Mouse (Mus musculus) neural tube, embryonic 11.5 days (tissue): ENCODE measurements around the gene Cipc. TPM values are rescaled to one million over a fixed set of nuclear protein-coding genes. Genes with fewer than 3 reads are reported as not detected.

Experiments
- ATAC-seq: fragments of 200-750 bp; cut with Nextera tagmentation; 2 replicates; pipeline ENCODE4 v1.8.0; 2017; ENCODE audit warnings: moderate number of reproducible peaks, mild to moderate bottlenecking, moderate TSS enrichment, moderate library complexity; ENCODE audit not compliant: insufficient read depth, low FRiP score, low TSS enrichment
- DNase-seq: peaks from one replicate; pipeline ENCODE4 v3.0.0-alpha.2; 2015; ENCODE audit warnings: low spot score
- H3K27ac ChIP-seq: fragments of 300-500 bp; sonication (generic); 2 replicates; pipeline ENCODE4 v1.5.1; 2014; ENCODE audit warnings: low read depth, mild to moderate bottlenecking, low read length
- H3K27me3 ChIP-seq: fragments of 300-500 bp; sonication (generic); 2 replicates; pipeline ENCODE4 v1.6.1; 2014; ENCODE audit warnings: mild to moderate bottlenecking, low read length, mixed read lengths; ENCODE audit not compliant: control insufficient read depth, insufficient read depth
- H3K36me3 ChIP-seq: fragments of 300-500 bp; sonication (generic); 2 replicates; pipeline ENCODE4 v1.6.1; 2014; ENCODE audit warnings: mild to moderate bottlenecking, low read length, moderate library complexity, mixed read lengths; ENCODE audit not compliant: control insufficient read depth, insufficient read depth
- H3K4me1 ChIP-seq: fragments of 300-500 bp; sonication (generic); 2 replicates; pipeline ENCODE4 v1.6.1; 2014; ENCODE audit warnings: low read length, mixed read lengths; ENCODE audit not compliant: control insufficient read depth, insufficient read depth
- H3K4me2 ChIP-seq: fragments of 300-500 bp; sonication (generic); 2 replicates; pipeline ENCODE4 v1.6.1; 2014; ENCODE audit warnings: low read depth, mild to moderate bottlenecking, moderate library complexity
- H3K4me3 ChIP-seq: fragments of 300-500 bp; sonication (generic); 2 replicates; pipeline ENCODE4 v1.5.1; 2014; ENCODE audit warnings: low read depth, low read length
- H3K9ac ChIP-seq: fragments of 300-500 bp; sonication (generic); 2 replicates; pipeline ENCODE4 v1.6.1; 2014; ENCODE audit warnings: mild to moderate bottlenecking, low read length
- H3K9me3 ChIP-seq: fragments of 300-500 bp; sonication (generic); 2 replicates; pipeline ENCODE4 v1.6.1; 2016; ENCODE audit warnings: low read length; ENCODE audit not compliant: control insufficient read depth
- WGBS: fragments of 180-500 bp; shearing (Covaris S2); extraction: QIAGEN DNeasy Blood & Tissue Kit; methylation state at CpG from one replicate; pipeline ENCODE4 v1.1.7; 2014; 5-methylcytosine and 5-hydroxymethylcytosine counted together
- polyA plus RNA-seq: library from polyadenylated mRNA; unstranded; fragments of >200 nt; fragmentation: Nextera tagmentation; extraction: Ambion mirVana; gene quantifications from 2 replicates; pipeline ENCODE4 v1.2.1, GENCODE M21; 2014

Cipc gene
- polyA plus RNA-seq, 1 experiment from 2014 or later: 40.1 TPM

DNA sequence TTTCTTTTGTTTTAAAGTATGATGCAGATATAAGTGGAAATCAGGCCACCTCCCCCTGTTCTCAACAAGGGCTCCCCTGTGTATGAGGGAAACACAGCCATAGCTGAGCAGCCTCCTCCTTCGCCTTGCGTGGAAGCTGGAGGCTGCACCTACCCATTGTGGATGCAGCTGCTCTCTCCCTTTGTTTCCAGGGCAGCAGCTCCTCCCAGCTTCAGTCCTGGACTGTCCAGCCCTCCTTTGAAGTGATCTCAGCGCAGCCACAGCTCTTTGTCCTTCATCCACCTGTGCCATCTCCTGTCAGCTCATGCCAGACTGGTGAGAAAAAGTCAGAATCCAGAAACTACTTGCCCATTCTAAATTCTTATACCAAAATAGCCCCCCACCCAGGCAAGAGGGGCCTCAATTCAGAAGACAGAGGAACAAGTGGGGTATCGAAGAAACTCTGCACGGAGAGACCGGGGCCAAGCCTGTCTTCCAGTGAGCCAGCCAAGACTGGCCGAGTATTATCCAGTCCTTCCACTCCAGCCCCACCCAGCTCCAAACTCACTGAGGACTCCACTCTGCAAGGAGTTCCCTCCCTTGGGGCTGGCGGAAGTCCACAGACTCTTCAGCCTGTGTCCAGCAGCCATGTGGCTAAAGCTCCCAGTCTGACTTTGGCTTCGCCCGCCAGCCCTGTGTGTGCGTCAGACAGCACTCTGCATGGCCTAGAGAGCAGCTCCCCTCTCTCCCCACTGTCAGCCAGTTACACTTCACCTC is 14.9 kb downstream of the Cipc start:
- ATAC-seq: no peak
- Histone ChIP-seq H3K27ac (no peak overlapping the region), H3K36me3 (peaks cover 18% of the 10 kb centered on the region), H3K27me3 (no peaks in the 10 kb centered on the region), H3K4me1 (no peaks in the 10 kb centered on the region), H3K4me3 (no peak overlapping the region), H3K9ac (no peak overlapping the region), H3K4me2 (no peak overlapping the region), H3K9me3 (no peaks in the 10 kb centered on the region)
- DNase-seq: no peak
- 83% methylated on average over 11 of the region's 11 CpGs for WGBS

GRCm38 (mm10) chr12:86964278-86965057 is 17.6 kb downstream of the Cipc start:
- Histone ChIP-seq H3K4me1 (no peaks in the 10 kb centered on the region), H3K9ac (no peak overlapping the region), H3K9me3 (no peaks in the 10 kb centered on the region), H3K4me3 (no peak overlapping the region), H3K36me3 (peaks cover 18% of the 10 kb centered on the region), H3K4me2 (no peak overlapping the region), H3K27me3 (no peaks in the 10 kb centered on the region), H3K27ac (no peak overlapping the region)
- DNase-seq (no peak), ATAC-seq (no peak)
- 92% methylated on average over 16 of the region's 16 CpGs for WGBS

- Histone ChIP-seq H3K4me3 (no peak overlapping the region), H3K4me2 (no peak overlapping the region), H3K4me1 (no peaks in the 10 kb centered on the region), H3K27ac (no peak overlapping the region), H3K36me3 (peaks cover 12% of the 10 kb centered on the region), H3K9ac (no peak overlapping the region), H3K9me3 (no peaks in the 10 kb centered on the region), H3K27me3 (no peaks in the 10 kb centered on the region)
- DNase-seq: no peak
- 88% methylated on average over 4 of the region's 4 CpGs for WGBS
- no peak for ATAC-seq
Observed at GRCm38 (mm10) chr12:86965237-86965799, 18.5 kb downstream of the Cipc start.

DNA sequence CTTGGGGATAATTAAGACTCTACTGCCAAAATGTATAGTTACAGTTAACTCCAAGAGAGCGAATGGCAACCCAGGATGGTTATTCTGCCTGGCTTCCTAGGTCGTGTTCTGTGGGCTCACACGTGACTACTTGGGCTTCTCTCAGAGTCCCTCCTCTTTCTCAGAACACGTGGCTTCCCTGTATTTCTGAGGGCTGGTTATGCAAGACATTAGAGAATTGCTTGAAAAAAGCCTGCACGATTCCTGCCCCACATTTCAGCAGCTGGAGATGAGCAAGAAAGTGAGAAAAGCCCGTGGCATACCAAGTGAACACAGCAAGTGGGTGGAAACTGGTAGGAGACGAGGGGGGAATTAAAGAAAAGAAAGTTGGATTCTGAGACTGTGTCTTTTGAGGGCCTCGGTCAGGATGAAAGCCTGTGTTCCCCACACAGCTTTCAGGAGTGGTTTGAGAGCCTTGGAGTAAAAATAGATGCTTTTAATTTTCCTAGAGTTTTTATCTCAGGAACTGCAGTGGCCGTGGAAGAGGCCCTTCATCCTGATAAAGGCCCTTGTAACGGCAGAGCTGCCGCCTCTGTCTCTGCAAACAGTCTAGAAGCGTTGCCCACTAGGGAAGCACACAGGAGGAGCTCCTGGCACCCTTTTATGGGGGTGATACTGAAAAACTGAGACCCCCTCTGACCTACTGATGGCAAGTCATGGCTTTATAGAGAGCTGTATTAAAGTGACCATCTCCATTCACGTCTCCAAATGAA is 21.8 kb downstream of the Cipc start:
- ATAC-seq (no peak), DNase-seq (no peak)
- H3K27me3 ChIP-seq: no peaks in the 10 kb centered on the region
- no peaks in the 10 kb centered on the region for H3K4me1 ChIP-seq
- no peak overlapping the region for H3K9ac ChIP-seq
- H3K9me3 ChIP-seq: no peaks in the 10 kb centered on the region
- H3K36me3 ChIP-seq: no peaks in the 10 kb centered on the region
- WGBS: 76% methylated on average over 13 of the region's 13 CpGs
- H3K4me2 ChIP-seq: no peak overlapping the region
- no peak overlapping the region for H3K4me3 ChIP-seq
- no peak overlapping the region for H3K27ac ChIP-seq

DNA sequence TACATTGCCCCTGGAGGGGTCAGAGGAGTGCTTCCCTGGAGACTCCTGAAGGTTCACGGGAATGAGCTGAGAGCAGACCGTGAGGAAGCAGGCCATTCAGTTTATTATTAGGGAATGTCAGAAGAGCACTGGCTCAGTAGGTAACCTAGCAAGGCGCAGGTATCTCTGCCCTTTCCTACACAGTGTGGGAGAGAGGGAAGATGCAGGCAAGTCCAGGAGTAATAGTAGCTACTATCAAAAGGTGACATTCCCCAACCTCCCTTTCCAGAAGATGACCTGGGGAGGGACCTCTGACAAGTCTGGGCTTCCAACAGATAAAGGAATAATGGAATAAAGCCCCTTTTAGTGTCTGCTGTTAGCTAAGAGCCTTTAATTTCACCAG is 22.4 kb downstream of the Cipc start:
- Histone ChIP-seq H3K4me3 (no peak overlapping the region), H3K4me2 (no peak overlapping the region), H3K27ac (no peak overlapping the region), H3K4me1 (peaks cover 2% of the 10 kb centered on the region; the same call in 1 of the 2 replicates), H3K9me3 (no peaks in the 10 kb centered on the region), H3K27me3 (no peaks in the 10 kb centered on the region), H3K9ac (no peak overlapping the region), H3K36me3 (no peaks in the 10 kb centered on the region)
- ATAC-seq (no peak), DNase-seq (no peak)
- WGBS: 67% methylated on average over 3 of the region's 3 CpGs

- DNase-seq (no peak), ATAC-seq (no peak)
- Histone ChIP-seq H3K27ac (no peak overlapping the region), H3K9ac (no peak overlapping the region), H3K36me3 (no peaks in the 10 kb centered on the region), H3K27me3 (0 out of 2 replicates have a peak, but pooled peaks cover 2% of the 10 kb centered on the region), H3K9me3 (no peaks in the 10 kb centered on the region), H3K4me1 (peaks cover 6% of the 10 kb centered on the region; the same call in 1 of the 2 replicates), H3K4me2 (no peak overlapping the region), H3K4me3 (no peak overlapping the region)
- WGBS: 93% methylated on average over 7 of the region's 7 CpGs
Observed at GRCm38 (mm10) chr12:86971089-86971488, 24.2 kb downstream of the Cipc start.

DNA sequence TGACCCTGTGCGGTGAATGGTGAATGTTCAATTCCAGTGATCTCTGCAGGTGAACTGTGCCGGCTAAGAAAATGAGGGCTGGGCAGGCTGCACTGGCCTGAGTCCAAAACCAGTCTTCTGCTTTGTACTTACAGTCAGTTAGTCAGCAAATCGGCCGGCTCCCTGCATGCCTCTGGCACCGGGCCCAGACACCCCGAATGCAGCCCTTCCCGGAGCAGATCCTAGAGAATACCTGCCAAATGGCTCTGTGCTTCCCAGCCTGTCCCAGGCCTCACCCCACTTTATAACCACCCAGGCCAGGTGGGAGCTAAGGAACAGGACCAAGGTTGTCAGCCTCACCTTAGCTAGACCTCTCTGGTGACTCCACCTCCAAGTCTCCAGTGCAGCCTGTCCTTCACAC is 26.4 kb downstream of the Cipc start:
- Histone ChIP-seq H3K27me3 (0 out of 2 replicates have a peak, but pooled peaks cover 2% of the 10 kb centered on the region), H3K4me3 (no peak overlapping the region), H3K4me1 (peaks cover 6% of the 10 kb centered on the region; the same call in 1 of the 2 replicates), H3K4me2 (no peak overlapping the region), H3K9ac (no peak overlapping the region), H3K36me3 (no peaks in the 10 kb centered on the region), H3K9me3 (no peaks in the 10 kb centered on the region), H3K27ac (no peak overlapping the region)
- ATAC-seq (no peak), DNase-seq (no peak)
- WGBS: 61% methylated on average over 7 of the region's 7 CpGs

DNA sequence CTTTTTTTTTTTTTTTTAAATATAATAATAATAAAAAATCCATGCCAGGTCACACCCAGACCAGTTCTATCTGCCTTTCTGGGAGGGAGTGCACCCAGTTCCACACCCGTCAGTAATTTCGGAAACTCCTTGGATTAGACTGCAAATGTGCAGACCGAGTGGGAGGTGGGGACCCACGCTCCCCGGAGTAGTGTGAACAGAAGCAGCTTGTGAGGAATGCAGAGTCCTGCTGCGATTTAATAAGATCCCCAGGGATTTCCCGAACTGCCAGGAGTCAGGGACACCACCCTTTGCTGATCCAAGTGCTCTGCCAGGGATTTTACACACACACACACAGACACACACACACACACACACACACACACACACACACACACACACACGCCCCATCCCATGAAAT is 26.9 kb downstream of the Cipc start:
- Histone ChIP-seq H3K36me3 (no peaks in the 10 kb centered on the region), H3K27me3 (0 out of 2 replicates have a peak, but pooled peaks cover 2% of the 10 kb centered on the region)
- no peak for ATAC-seq

More for the DNA sequence above, 26.9 kb downstream of the Cipc start:
- Histone ChIP-seq H3K4me2 (no peak overlapping the region), H3K4me1 (peaks cover 6% of the 10 kb centered on the region; the same call in 1 of the 2 replicates), H3K9ac (no peak overlapping the region), H3K27ac (no peak overlapping the region), H3K9me3 (no peaks in the 10 kb centered on the region), H3K4me3 (no peak overlapping the region)
- no peak for DNase-seq
- 49% methylated on average over 8 of the region's 8 CpGs for WGBS
